Mouse (Mus musculus): ENCODE measurements around the gene Zfp362. TPM values are rescaled to one million over a fixed set of nuclear protein-coding genes. Genes with fewer than 3 reads are reported as not detected.

Zfp362 gene
- total and polyA plus RNA-seq, 2 experiments, result 0.83 to 5.7 TPM

DNA sequence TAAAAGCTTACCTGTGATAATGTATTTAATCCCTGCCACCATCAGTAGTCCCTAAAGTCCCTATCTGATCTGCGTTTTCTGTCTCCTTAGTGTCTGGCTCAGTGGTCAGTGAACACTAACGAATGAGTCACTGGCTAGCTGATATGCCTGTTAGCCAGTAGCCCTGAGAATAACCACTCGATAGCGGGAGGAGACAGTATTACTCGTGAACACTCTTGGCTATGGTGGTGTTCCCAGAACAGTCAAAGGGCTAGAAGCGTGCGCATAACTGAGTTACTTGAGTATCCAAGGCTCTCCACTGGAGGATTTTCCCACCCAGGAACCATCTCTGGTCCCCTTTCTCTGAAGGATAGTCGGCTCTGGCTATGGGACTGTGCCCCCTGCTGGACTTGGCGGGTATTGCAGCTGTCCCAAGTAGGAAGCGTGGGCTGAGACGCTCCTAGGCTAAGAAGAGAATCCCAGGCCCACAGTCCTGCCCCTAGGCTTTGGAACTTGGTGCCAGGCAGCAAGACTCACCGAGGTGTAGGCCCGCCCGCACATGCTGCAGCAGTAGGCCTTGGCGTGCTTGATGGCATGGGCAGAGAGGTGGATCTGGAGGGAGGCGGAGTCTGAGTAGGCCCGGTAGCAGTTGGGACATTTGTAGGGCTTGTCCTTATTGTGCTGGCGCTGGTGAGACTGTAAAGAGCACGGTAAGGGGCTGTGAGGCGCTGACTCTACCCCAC lies 29.1 kb downstream of the Zfp362 start:
- no peaks in the 10 kb centered on the region for H3K4me1 ChIP-seq (ENCODE audit: control insufficient read depth, insufficient read depth, low read length)
- H3K9ac ChIP-seq (ENCODE audit: low read depth, low read length), result no peak overlapping the region
- no peaks in the 10 kb centered on the region for H3K79me2 ChIP-seq (ENCODE audit: control insufficient read depth, insufficient read depth, low read length)
- 53% methylated on average over 20 of the region's 20 CpGs for WGBS
- peaks cover 1% of the 10 kb centered on the region; the same call in 1 of the 2 replicates for H3K36me3 ChIP-seq (ENCODE audit: control insufficient read depth, insufficient read depth, low read length)
- DNase-seq (ENCODE audit: extremely low read depth, low read depth, low spot score), result no peak
- no peak for TF ChIP-seq POLR2A (IDR thresholded peaks at IDR 0.05; ENCODE audit: extremely low read depth, insufficient read depth, low read length)
- peak; percentile 97 for TF ChIP-seq CTCF (IDR thresholded peaks at IDR 0.05; ENCODE audit: low read depth, low read length)
- no peak overlapping the region for H3K27ac ChIP-seq (replicated peaks; ENCODE audit: insufficient read depth, low read depth, low read length)
- H3K4me3 ChIP-seq (ENCODE audit: insufficient read depth, low read depth, low read length), result no peak overlapping the region
- no peaks in the 10 kb centered on the region for H3K27me3 ChIP-seq (ENCODE audit: control insufficient read depth, insufficient read depth, low read length)

DNA sequence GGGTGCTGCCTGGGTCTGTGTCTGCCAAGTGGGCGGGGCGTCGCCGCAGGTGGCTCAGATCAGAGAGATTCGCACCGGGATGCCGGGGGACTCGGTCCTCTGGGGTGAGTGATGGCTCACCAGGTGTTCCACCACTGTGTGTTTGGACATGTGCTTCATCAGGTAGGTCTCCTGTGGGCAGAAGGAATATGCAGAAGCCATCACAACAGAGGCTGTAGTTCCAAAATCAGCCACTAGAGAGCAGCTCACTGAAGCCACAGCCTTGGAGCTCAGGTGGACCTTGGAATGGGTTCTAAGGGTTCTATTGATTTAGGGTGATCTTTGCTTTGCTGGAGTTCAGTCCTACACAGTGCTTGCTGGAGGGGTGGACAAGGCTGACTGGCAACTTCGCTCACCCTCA lies 31.4 kb downstream of the Zfp362 start:
- Histone ChIP-seq H3K27ac (replicated peaks; ENCODE audit: insufficient read depth, low read depth, low read length) (no peak overlapping the region), H3K4me1 (ENCODE audit: control insufficient read depth, insufficient read depth, low read length) (no peaks in the 10 kb centered on the region), H3K36me3 (ENCODE audit: control insufficient read depth, insufficient read depth, low read length) (peaks cover 1% of the 10 kb centered on the region; the same call in 1 of the 2 replicates), H3K4me3 (ENCODE audit: insufficient read depth, low read depth, low read length) (no peak overlapping the region), H3K79me2 (ENCODE audit: control insufficient read depth, insufficient read depth, low read length) (no peaks in the 10 kb centered on the region), H3K9ac (ENCODE audit: low read depth, low read length) (no peak overlapping the region), H3K27me3 (ENCODE audit: control insufficient read depth, insufficient read depth, low read length) (no peaks in the 10 kb centered on the region)
- TF ChIP-seq POLR2A (IDR thresholded peaks at IDR 0.05; ENCODE audit: extremely low read depth, insufficient read depth, low read length), result no peak
- peak; percentile 64 for TF ChIP-seq CTCF (IDR thresholded peaks at IDR 0.05; ENCODE audit: low read depth, low read length)
- 89% methylated on average over 9 of the region's 9 CpGs for WGBS
- DNase-seq (ENCODE audit: extremely low read depth, low read depth, low spot score), result peak; percentile 79

DNA sequence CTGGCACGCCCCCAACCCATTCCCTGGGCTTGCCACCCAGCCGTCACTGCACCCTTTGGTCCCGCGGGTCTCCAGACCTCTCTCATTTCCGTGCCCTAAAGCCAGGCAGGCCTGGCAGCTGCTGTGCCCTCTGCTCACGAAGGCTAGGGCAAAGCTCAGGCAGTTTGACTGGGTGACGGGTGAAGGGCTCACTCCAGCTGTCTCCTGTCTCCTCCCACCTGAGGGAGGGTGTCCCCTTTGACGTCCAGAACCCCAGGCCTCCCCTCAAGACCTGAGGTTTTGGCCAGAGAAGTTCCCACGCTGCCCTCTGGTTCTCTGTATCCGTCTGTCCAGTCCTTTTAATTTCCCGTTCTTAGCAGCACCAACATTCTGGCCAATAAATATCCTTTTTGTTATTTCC lies 32.0 kb downstream of the Zfp362 start:
- no peak overlapping the region for H3K9ac ChIP-seq (ENCODE audit: low read depth, low read length)
- no peak overlapping the region for H3K27ac ChIP-seq (replicated peaks; ENCODE audit: insufficient read depth, low read depth, low read length)
- peak; percentile 53 for DNase-seq (ENCODE audit: extremely low read depth, low read depth, low spot score)
- peaks cover 1% of the 10 kb centered on the region; the same call in 1 of the 2 replicates for H3K36me3 ChIP-seq (ENCODE audit: control insufficient read depth, insufficient read depth, low read length)
- H3K27me3 ChIP-seq (ENCODE audit: control insufficient read depth, insufficient read depth, low read length), result no peaks in the 10 kb centered on the region
- TF ChIP-seq POLR2A (IDR thresholded peaks at IDR 0.05; ENCODE audit: extremely low read depth, insufficient read depth, low read length) (no peak), CTCF (IDR thresholded peaks at IDR 0.05; ENCODE audit: low read depth, low read length) (no peak)
- 85% methylated on average over 11 of the region's 11 CpGs for WGBS
- H3K4me1 ChIP-seq (ENCODE audit: control insufficient read depth, insufficient read depth, low read length), result no peaks in the 10 kb centered on the region
- H3K79me2 ChIP-seq (ENCODE audit: control insufficient read depth, insufficient read depth, low read length), result no peaks in the 10 kb centered on the region
- no peak overlapping the region for H3K4me3 ChIP-seq (ENCODE audit: insufficient read depth, low read depth, low read length)

DNA sequence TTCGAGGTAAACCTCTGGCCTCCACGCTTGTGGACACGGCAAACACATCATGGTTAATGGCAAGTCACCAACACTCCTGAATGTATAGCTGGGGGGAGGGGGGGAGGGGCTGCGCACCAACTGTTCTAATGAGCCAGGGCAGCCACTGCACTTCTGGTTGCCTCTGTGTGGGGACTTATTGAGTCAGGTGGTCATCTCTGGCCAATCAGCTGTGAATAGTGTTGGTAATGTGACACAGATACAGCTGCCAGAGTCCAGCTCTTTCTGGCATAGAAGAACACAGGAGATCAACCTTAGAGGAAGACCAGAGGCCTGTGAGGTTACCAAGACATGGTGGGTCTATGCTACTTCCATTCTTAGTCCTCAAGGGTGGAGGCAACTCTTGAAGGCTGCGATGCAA lies 35.1 kb downstream of the Zfp362 start:
- WGBS, result 63% methylated on average over 5 of the region's 5 CpGs
- TF ChIP-seq POLR2A (IDR thresholded peaks at IDR 0.05; ENCODE audit: extremely low read depth, insufficient read depth, low read length) (no peak), CTCF (IDR thresholded peaks at IDR 0.05; ENCODE audit: low read depth, low read length) (no peak)
- Histone ChIP-seq H3K4me1 (ENCODE audit: control insufficient read depth, insufficient read depth, low read length) (no peaks in the 10 kb centered on the region), H3K4me3 (ENCODE audit: insufficient read depth, low read depth, low read length) (no peak overlapping the region), H3K36me3 (ENCODE audit: control insufficient read depth, insufficient read depth, low read length) (no peaks in the 10 kb centered on the region), H3K9ac (ENCODE audit: low read depth, low read length) (no peak overlapping the region), H3K27me3 (ENCODE audit: control insufficient read depth, insufficient read depth, low read length) (no peaks in the 10 kb centered on the region), H3K27ac (replicated peaks; ENCODE audit: insufficient read depth, low read depth, low read length) (no peak overlapping the region), H3K79me2 (ENCODE audit: control insufficient read depth, insufficient read depth, low read length) (no peaks in the 10 kb centered on the region)
- no peak for DNase-seq (ENCODE audit: extremely low read depth, low read depth, low spot score)

DNA sequence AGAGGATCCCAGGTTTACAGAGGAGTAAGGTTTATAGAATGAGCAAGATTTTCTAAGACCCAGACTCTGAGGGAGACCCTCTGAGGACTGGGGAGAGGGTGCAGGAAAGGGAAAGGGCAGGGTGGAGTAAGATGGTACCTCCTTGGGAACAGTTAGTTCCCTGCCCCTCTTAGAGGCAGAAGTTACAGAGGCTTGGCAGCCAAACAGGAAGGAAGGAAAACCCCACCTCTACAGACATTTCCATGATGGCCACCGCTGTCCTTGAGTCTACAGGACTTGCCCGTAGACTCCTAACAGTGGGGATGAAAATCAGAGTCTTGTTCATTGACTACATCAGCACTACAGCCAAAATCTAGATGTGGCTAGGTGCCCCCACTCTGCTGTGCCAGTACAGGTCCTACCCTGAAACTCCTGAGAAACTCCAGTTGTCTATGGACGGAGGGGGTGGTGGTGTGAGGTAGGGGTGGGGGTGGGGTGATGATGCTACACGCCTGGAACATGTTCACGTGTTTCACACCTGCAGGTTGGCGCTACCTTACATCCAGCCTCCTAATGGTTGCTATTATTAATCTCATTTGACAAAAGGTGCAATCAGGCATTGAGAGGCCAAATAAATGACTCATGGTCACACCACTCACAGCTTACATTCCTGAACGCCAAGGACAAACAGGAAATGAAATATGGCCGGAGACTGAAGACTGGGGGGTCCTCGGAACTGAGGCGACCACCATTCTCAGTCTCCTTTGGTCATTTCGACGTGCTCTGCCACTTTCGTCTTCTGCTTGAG lies 36.1 kb downstream of the Zfp362 start:
- Histone ChIP-seq H3K36me3 (ENCODE audit: control insufficient read depth, insufficient read depth, low read length) (no peaks in the 10 kb centered on the region), H3K27ac (replicated peaks; ENCODE audit: insufficient read depth, low read depth, low read length) (no peak overlapping the region), H3K9ac (ENCODE audit: low read depth, low read length) (no peak overlapping the region), H3K4me1 (ENCODE audit: control insufficient read depth, insufficient read depth, low read length) (no peaks in the 10 kb centered on the region), H3K4me3 (ENCODE audit: insufficient read depth, low read depth, low read length) (no peak overlapping the region), H3K79me2 (ENCODE audit: control insufficient read depth, insufficient read depth, low read length) (no peaks in the 10 kb centered on the region), H3K27me3 (ENCODE audit: control insufficient read depth, insufficient read depth, low read length) (no peaks in the 10 kb centered on the region)
- WGBS, result 81% methylated on average over 13 of the region's 13 CpGs
- no peak for DNase-seq (ENCODE audit: extremely low read depth, low read depth, low spot score)
- TF ChIP-seq CTCF (IDR thresholded peaks at IDR 0.05; ENCODE audit: low read depth, low read length) (no peak), POLR2A (IDR thresholded peaks at IDR 0.05; ENCODE audit: extremely low read depth, insufficient read depth, low read length) (no peak)
